Mouse (Mus musculus) adrenal gland, postnatal 14 days (tissue): ENCODE results near the gene Pcf11. TPM values are rescaled to one million over a fixed set of nuclear protein-coding genes. Genes with fewer than 3 reads are reported as not detected.

Experiments
- DNase-seq: peaks from one replicate; pipeline ENCODE4 v3.0.0; 2021; ENCODE audit warnings: mixed read lengths
- long read RNA-seq, 2 experiments: library from polyadenylated mRNA; stranded (forward); transcript quantifications; one replicate each; pipeline ENCODE4 v2.0.0; 2021
- total RNA-seq: library from RNA; stranded (reverse); gene quantifications from 2 replicates; pipeline ENCODE4 v1.2.3, GENCODE M21; 2021

Pcf11 gene
- 48.8 and 53.3 TPM in 2 replicates for total RNA-seq
- long read RNA-seq, experiment 1, full-length matches to known transcripts: 6 of 11 reads
- long read RNA-seq, experiment 1, partial matches to known transcripts: 4 of 11 reads
- long read RNA-seq, experiment 1, other reads (novel, unspliced or antisense): 1 of 11 reads
- long read RNA-seq, experiment 2, full-length matches to known transcripts: 6 of 8 reads
- long read RNA-seq, experiment 2, partial matches to known transcripts: 2 of 8 reads
- long read RNA-seq, experiment 2, other reads (novel, unspliced or antisense): 0 of 8 reads

- DNase-seq: peak; percentile 98
Measured at GRCm38 (mm10) chr7:92669507-92670471, at the start of gene Pcf11. Pcf11 (minus strand) TSS chr7:92669934.

GRCm38 (mm10) chr7:92715055-92715454, 45.3 kb upstream of the Pcf11 start:
- peak; percentile 10 for DNase-seq

GRCm38 (mm10) chr7:92711593-92711992, 41.9 kb upstream of the Pcf11 start:
- no peak for DNase-seq

GRCm38 (mm10) chr7:92709573-92709972, 39.8 kb upstream of the Pcf11 start:
- no peak for DNase-seq

- DNase-seq: no peak
Measured at GRCm38 (mm10) chr7:92706711-92707110, 37.0 kb upstream of the Pcf11 start.

- DNase-seq: no peak
Measured at GRCm38 (mm10) chr7:92705534-92705933, 35.8 kb upstream of the Pcf11 start.

- peak; percentile 41 for DNase-seq
Measured at GRCm38 (mm10) chr7:92703661-92704060, 33.9 kb upstream of the Pcf11 start.

- peak; percentile 15 for DNase-seq
Measured at GRCm38 (mm10) chr7:92698770-92699169, 29.0 kb upstream of the Pcf11 start.

- DNase-seq: no peak
Measured at GRCm38 (mm10) chr7:92696395-92696794, 26.7 kb upstream of the Pcf11 start.

- no peak for DNase-seq
Measured at GRCm38 (mm10) chr7:92689101-92689500, 19.4 kb upstream of the Pcf11 start.

GRCm38 (mm10) chr7:92688299-92688669, 18.6 kb upstream of the Pcf11 start:
- DNase-seq: no peak

- DNase-seq: no peak
Measured at GRCm38 (mm10) chr7:92687556-92688298, 18.0 kb upstream of the Pcf11 start.

GRCm38 (mm10) chr7:92677346-92677745, 7.6 kb upstream of the Pcf11 start:
- no peak for DNase-seq

- DNase-seq: no peak
Measured at GRCm38 (mm10) chr7:92675131-92675530, 5.4 kb upstream of the Pcf11 start.

GRCm38 (mm10) chr7:92668791-92669506, 785 bp downstream of the Pcf11 start:
- DNase-seq: peak; percentile 72

- DNase-seq: no peak
Measured at GRCm38 (mm10) chr7:92666274-92666820, 3.4 kb downstream of the Pcf11 start.

- DNase-seq: no peak
Measured at GRCm38 (mm10) chr7:92658050-92658449, 11.7 kb downstream of the Pcf11 start.

- DNase-seq: no peak
Measured at GRCm38 (mm10) chr7:92656386-92656785, 13.3 kb downstream of the Pcf11 start.

- no peak for DNase-seq
Measured at GRCm38 (mm10) chr7:92653329-92653728, 16.4 kb downstream of the Pcf11 start.

GRCm38 (mm10) chr7:92647790-92648189, 21.9 kb downstream of the Pcf11 start:
- no peak for DNase-seq

- DNase-seq: no peak
Measured at GRCm38 (mm10) chr7:92642358-92642757, 27.4 kb downstream of the Pcf11 start.

GRCm38 (mm10) chr7:92638050-92638449, 31.7 kb downstream of the Pcf11 start:
- DNase-seq: no peak
